Mouse (Mus musculus): Measurements from ENCODE around the gene Rps27l. TPM values are rescaled to one million over a fixed set of nuclear protein-coding genes. Genes with fewer than 3 reads are reported as not detected.
"Not testable (repeated sequence)": the region's sequence is repeated elsewhere in the genome, so short reads cannot be mapped to it uniquely, and the experiment has no call there.

The Rps27l gene
- 10 to 100 TPM; 32.7 to 44.1 (median 37.2) TPM for total RNA-seq (2022)

- DNase-seq (ENCODE audit: low spot score in 2 of 2), result peak; percentile 74 to 84
These were observed at the start of gene Rps27l for GRCm38 (mm10) chr9:66945647-66946641. Rps27l (plus strand) TSS chr9:66946086.

- DNase-seq (ENCODE audit: low spot score in 2 of 2), result no peak
These were observed 48.9 kb upstream of the Rps27l start for GRCm38 (mm10) chr9:66896951-66897350.

GRCm38 (mm10) chr9:66897851-66898250 is 48.0 kb upstream of the Rps27l start:
- DNase-seq (ENCODE audit: low spot score in 2 of 2), result no peak

GRCm38 (mm10) chr9:66899072-66899471 is 46.8 kb upstream of the Rps27l start:
- no peak for DNase-seq (ENCODE audit: low spot score in 2 of 2)

- DNase-seq (ENCODE audit: low spot score in 2 of 2), result no peak
These were observed 46.4 kb upstream of the Rps27l start for GRCm38 (mm10) chr9:66899526-66899925.

GRCm38 (mm10) chr9:66905990-66906389 is 39.9 kb upstream of the Rps27l start:
- no peak for DNase-seq (ENCODE audit: low spot score in 2 of 2)

GRCm38 (mm10) chr9:66907126-66907525 is 38.8 kb upstream of the Rps27l start:
- no peak for DNase-seq (ENCODE audit: low spot score in 2 of 2)

GRCm38 (mm10) chr9:66907746-66908397 is 38.0 kb upstream of the Rps27l start:
- no peak for DNase-seq (ENCODE audit: low spot score in 2 of 2)

- no peak for DNase-seq (ENCODE audit: low spot score in 2 of 2)
These were observed 36.0 kb upstream of the Rps27l start for GRCm38 (mm10) chr9:66909922-66910321.

- DNase-seq (ENCODE audit: low spot score in 2 of 2), result no peak
These were observed 35.2 kb upstream of the Rps27l start for GRCm38 (mm10) chr9:66910677-66911076.

GRCm38 (mm10) chr9:66912304-66912703 is 33.6 kb upstream of the Rps27l start:
- no peak for DNase-seq (ENCODE audit: low spot score in 2 of 2)

- DNase-seq (ENCODE audit: low spot score in 2 of 2), result not testable (repeated sequence)
These were observed 32.5 kb upstream of the Rps27l start for GRCm38 (mm10) chr9:66913254-66913934.

- no peak for DNase-seq (ENCODE audit: low spot score in 2 of 2)
These were observed 31.3 kb upstream of the Rps27l start for GRCm38 (mm10) chr9:66914540-66914939.

- DNase-seq (ENCODE audit: low spot score in 2 of 2), result no peak
These were observed 30.5 kb upstream of the Rps27l start for GRCm38 (mm10) chr9:66915401-66915800.

- no peak for DNase-seq (ENCODE audit: low spot score in 2 of 2)
These were observed 29.8 kb upstream of the Rps27l start for GRCm38 (mm10) chr9:66915869-66916785.

GRCm38 (mm10) chr9:66917216-66917891 is 28.5 kb upstream of the Rps27l start:
- DNase-seq (ENCODE audit: low spot score in 2 of 2), result no peak

GRCm38 (mm10) chr9:66917892-66918255 is 28.0 kb upstream of the Rps27l start:
- no peak for DNase-seq (ENCODE audit: low spot score in 2 of 2)

- no peak for DNase-seq (ENCODE audit: low spot score in 2 of 2)
These were observed 27.1 kb upstream of the Rps27l start for GRCm38 (mm10) chr9:66918672-66919330.

GRCm38 (mm10) chr9:66919382-66919971 is 26.4 kb upstream of the Rps27l start, which contains the start of gene Rab8b:
Rab8b (minus strand) TSS chr9:66919687.
- peak; percentile 81 to 95 for DNase-seq (ENCODE audit: low spot score in 2 of 2)
